Mouse (Mus musculus): ENCODE measurements around the gene Gins2. TPM values are rescaled to one million over a fixed set of nuclear protein-coding genes. Genes with fewer than 3 reads are reported as not detected.

The Gins2 gene
- total and polyA plus RNA-seq, 3 experiments: 39.6 to 150 (median 49.3) TPM

- Histone ChIP-seq H3K9ac (ENCODE audit: control insufficient read depth, low read depth, low read length, poor library complexity, severe bottlenecking) (no peak overlapping the region), H3K27ac (ENCODE audit: control insufficient read depth, low read depth, low read length) (no peak overlapping the region), H3K79me2 (ENCODE audit: control insufficient read depth, insufficient read depth, low read length, poor library complexity) (no peaks in the 10 kb centered on the region), H3K9me3 (replicated peaks; ENCODE audit: insufficient read depth, low read length) (no peaks in the 10 kb centered on the region), H3K27me3 (ENCODE audit: control insufficient read depth in 1 of 2, insufficient read depth in 2 of 2, low read length in 2 of 2) (no peaks in the 10 kb centered on the region; a peak in 1 of 4 replicates), H3K4me3 (ENCODE audit: control insufficient read depth in 1 of 2, insufficient read depth in 1 of 2, low read depth in 2 of 2, low read length in 2 of 2) (no peak overlapping the region), H3K4me1 (ENCODE audit: control insufficient read depth in 1 of 2, insufficient read depth in 2 of 2, low read length in 2 of 2) (no peaks in the 10 kb centered on the region), H3K36me3 (ENCODE audit: control insufficient read depth in 1 of 2, insufficient read depth in 2 of 2, low read length in 2 of 2) (no peaks in the 10 kb centered on the region; a peak in 1 of 4 replicates)
- DNase-seq (ENCODE audit: low read depth, low spot score): no peak
- TF ChIP-seq CHD2 (IDR thresholded peaks at IDR 0.05; ENCODE audit: low read length): no peak
- TF ChIP-seq SMC3 (IDR thresholded peaks at IDR 0.05; ENCODE audit: low read depth, low read length): peak; percentile 28; the same call in 1 of the 2 replicates
- TF ChIP-seq CTCF (IDR thresholded peaks at IDR 0.05 in 2 of 3, conservative IDR thresholded peaks at IDR 0.05 in 1 of 3; ENCODE audit: control insufficient read depth in 1 of 3, insufficient read depth in 1 of 3, low read depth in 2 of 3, low read length in 3 of 3, poor library complexity in 1 of 3, severe bottlenecking in 1 of 3): peak in 1 of 3 experiments; percentile 17; a peak in 1 of 6 replicates
Observed at GRCm38 (mm10) chr8:120614491-120614890, 25.4 kb upstream of the Gins2 start.

GRCm38 (mm10) chr8:120610824-120611223 is 21.7 kb upstream of the Gins2 start:
- DNase-seq (ENCODE audit: low read depth, low spot score): no peak
- H3K9ac ChIP-seq (ENCODE audit: control insufficient read depth, low read depth, low read length, poor library complexity, severe bottlenecking): no peak overlapping the region
- H3K79me2 ChIP-seq (ENCODE audit: control insufficient read depth, insufficient read depth, low read length, poor library complexity): no peaks in the 10 kb centered on the region
- no peak overlapping the region for H3K27ac ChIP-seq (ENCODE audit: control insufficient read depth, low read depth, low read length)
- peaks cover 2 to 3% of the 10 kb centered on the region in 2 experiments; a peak in 2 of 4 replicates for H3K4me1 ChIP-seq (ENCODE audit: control insufficient read depth in 1 of 2, insufficient read depth in 2 of 2, low read length in 2 of 2)
- TF ChIP-seq JUND (IDR thresholded peaks at IDR 0.05; ENCODE audit: low read depth, low read length) (no peak), BHLHE40 (IDR thresholded peaks at IDR 0.05; ENCODE audit: borderline replicate concordance, low read depth, low read length) (no peak), NRF1 (IDR thresholded peaks at IDR 0.05; ENCODE audit: insufficient read depth, low read depth, low read length, poor library complexity, severe bottlenecking) (no peak), E2F4 (IDR thresholded peaks at IDR 0.05; ENCODE audit: borderline replicate concordance, low read depth, low read length) (no peak), ELF1 (IDR thresholded peaks at IDR 0.05; ENCODE audit: low read depth, low read length) (no peak), USF1 (IDR thresholded peaks at IDR 0.05; ENCODE audit: low read depth, low read length) (no peak), UBTF (IDR thresholded peaks at IDR 0.05; ENCODE audit: borderline replicate concordance, insufficient read depth, low read depth, low read length) (no peak), MYC (IDR thresholded peaks at IDR 0.05; ENCODE audit: low read depth, low read length) (no peak), MAX (IDR thresholded peaks at IDR 0.05; ENCODE audit: low read length) (no peak), CHD1 (IDR thresholded peaks at IDR 0.05; ENCODE audit: low read depth, low read length) (no peak), CHD2 (IDR thresholded peaks at IDR 0.05; ENCODE audit: low read length) (no peak), TBP (IDR thresholded peaks at IDR 0.05; ENCODE audit: low read depth, low read length) (no peak), TAL1 (IDR thresholded peaks at IDR 0.05; ENCODE audit: low read length) (no peak), GATA1 (IDR thresholded peaks at IDR 0.05; ENCODE audit: low read depth, low read length) (no peak), RCOR1 (IDR thresholded peaks at IDR 0.05; ENCODE audit: low read depth, low read length) (no peak), MAZ (IDR thresholded peaks at IDR 0.05; ENCODE audit: low read depth, low read length) (no peak)
- peaks cover 0 to 3% of the 10 kb centered on the region in 2 experiments; a peak in 1 of 4 replicates for H3K36me3 ChIP-seq (ENCODE audit: control insufficient read depth in 1 of 2, insufficient read depth in 2 of 2, low read length in 2 of 2)
- H3K9me3 ChIP-seq (replicated peaks; ENCODE audit: insufficient read depth, low read length): no peaks in the 10 kb centered on the region
- no peak overlapping the region for H3K4me3 ChIP-seq (ENCODE audit: control insufficient read depth in 1 of 2, insufficient read depth in 1 of 2, low read depth in 2 of 2, low read length in 2 of 2)
- no peaks in the 10 kb centered on the region; a peak in 1 of 4 replicates for H3K27me3 ChIP-seq (ENCODE audit: control insufficient read depth in 1 of 2, insufficient read depth in 2 of 2, low read length in 2 of 2)
